Mouse (Mus musculus): Measurements from ENCODE around the gene Pde4d.

The Pde4d gene

DNA sequence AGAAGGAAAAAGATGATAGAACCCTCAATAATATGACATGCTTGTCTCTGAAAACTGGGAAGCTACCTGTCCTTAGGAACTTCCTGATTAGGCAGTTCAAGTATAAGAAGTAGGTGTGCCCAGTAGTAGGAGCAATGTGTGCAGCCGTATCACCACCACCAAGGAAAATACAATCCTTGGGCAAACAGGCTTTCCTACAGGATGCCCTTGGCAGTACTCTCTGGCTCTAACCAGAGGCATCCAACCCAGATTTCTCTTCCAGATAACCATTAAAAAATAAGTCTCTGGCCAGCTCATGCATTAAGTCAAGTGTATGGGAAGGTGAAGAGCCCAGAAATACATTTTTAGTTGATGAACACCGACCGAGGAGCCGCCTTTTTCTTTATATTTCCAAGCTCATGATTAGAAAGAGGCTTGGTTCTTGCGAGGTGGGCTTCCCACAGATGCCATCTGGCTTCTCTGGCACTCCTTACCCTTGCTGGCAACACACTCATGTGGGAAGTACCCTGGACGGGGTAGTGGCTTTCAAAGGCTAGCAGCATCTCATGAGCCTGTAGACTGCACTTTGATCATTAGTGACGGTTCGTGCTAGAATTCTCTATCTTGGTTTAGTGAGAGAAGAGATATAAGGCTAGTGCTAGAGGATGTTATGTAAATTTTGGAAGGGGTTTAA is 375.0 kb downstream of the Pde4d start:
- no peak for DNase-seq (ENCODE audit: low spot score in 2 of 2)

DNA sequence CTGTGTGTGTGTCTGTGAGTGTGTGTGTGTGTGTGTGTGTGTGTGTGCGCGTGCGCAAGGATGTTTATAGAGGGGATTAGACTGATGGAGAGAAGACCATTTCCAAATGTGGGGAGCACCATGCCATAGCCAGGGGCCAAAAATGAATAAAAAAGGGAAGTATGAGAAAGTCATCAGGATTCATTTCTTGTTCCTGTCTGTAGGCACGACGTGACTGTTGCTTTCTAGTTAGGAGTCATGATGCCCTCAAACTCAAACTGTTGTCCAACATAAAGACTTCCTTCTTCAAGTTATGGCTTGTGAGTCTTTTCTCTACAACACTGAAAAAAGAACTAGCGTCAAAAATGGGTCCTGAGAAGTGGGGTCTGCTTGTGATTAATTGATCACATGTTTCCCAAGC is 375.8 kb downstream of the Pde4d start:
- no peak for DNase-seq (ENCODE audit: low spot score in 2 of 2)

DNA sequence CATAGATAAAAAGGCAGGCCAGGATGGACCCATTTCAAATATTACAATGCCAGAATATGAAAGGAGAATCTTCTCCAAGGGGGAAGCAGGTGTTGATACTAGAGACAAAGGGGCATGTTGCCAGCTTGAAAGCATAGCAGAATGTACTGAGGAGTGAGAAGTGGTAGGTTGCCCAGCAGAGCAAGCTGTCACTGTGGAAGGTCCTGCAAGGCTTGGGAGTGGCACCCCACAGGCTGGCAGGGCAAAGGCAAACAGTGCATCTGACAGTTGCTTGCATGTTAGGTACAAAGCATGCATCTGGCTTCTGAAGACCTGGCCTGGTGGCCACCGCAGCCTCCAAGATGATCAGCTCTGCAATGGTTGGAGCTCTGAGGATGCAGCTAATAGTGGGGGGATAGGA is 384.4 kb downstream of the Pde4d start:
- no peak for DNase-seq (ENCODE audit: low spot score in 2 of 2)

DNA sequence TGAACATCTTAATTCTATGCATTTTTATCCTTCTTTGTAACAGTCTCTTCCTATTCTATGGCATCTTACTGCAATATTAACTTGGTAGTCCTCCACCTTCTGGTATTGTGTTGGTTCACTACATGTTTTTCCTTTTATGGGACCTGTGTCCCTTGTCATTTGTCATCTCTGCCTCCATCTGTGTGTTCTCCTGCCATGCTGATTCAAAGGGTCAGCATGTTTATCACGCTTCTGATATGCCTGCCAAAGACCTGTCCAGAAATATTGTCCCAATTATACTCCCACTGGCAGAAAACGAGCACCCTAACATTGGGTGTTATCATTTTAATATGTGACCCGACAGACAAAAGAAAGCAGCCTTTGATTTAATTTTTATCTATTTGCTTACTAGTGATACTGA is 386.6 kb downstream of the Pde4d start:
- no peak for DNase-seq (ENCODE audit: low spot score in 2 of 2)

DNA sequence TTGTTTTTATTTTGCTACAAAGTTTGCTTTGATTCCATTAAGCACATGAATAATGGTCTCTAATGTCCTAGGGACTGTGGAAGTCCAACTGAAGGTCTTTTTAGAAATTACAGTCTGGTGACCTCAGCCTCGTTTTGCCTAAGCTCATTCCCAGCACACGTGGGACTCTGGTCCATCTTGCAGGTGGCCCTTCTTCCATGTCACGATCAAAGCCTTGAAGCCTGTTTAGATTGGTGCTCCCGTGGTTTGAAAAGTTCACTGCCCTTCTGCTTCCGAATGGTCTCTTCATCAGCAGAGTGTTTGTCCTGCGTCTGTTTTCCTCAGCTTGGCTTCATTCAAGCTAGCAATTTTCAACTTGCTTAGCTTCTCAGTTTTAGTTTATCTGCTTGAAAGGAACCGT is 389.4 kb downstream of the Pde4d start:
- DNase-seq (ENCODE audit: low spot score in 2 of 2) = no peak

DNA sequence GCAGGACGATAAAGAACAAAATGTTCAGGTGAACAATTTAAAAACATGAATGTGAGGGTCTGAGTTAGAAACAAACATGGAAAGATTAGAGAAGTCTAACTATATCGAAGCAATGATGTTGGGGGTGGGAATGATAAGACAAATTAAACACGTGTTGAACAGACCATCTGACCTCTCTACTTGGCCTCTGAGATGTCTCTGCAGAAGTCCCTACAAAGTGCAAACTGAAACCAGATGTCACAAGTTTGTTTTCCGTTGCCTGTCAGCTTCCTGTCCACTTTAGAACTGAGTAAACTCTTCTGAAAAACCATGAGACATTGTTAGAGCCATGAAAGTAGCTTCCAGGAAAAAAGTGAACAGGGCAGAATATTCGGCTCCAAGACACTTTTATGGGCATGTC is 404.3 kb downstream of the Pde4d start:
- no peak for DNase-seq (ENCODE audit: low spot score in 2 of 2)

DNA sequence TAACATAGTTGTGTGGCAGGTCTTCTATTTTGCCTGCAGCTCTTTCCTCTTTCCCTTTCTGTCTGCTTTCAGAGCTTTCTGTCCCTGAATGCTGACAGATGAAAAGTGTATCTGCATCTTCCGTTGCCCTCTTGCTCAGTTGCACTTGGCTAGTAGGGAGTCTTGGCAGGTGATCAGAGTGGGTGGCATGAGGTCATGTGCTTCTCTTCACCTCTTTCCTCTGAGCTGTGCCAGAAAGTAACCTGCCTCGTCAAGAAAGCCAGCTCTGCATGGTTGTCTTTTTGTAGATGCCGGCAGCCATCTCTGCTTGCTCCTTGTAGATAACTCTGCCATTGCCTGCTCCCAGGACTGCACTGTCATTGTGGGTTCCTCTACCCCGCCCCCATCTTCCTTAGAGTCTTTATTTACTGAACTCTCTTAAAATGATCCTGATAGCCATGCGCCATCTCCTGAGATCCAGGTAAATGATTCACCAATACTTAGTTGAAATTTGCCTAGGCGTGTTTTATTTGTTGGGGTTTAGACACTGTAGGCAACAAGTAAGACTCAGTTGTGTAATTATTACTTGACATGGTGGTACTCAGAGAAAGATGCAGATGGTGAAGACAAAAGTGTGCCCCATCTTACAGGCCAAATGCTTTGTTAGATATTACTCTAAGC is 407.2 kb downstream of the Pde4d start:
- no peak for DNase-seq (ENCODE audit: low spot score in 2 of 2)

DNA sequence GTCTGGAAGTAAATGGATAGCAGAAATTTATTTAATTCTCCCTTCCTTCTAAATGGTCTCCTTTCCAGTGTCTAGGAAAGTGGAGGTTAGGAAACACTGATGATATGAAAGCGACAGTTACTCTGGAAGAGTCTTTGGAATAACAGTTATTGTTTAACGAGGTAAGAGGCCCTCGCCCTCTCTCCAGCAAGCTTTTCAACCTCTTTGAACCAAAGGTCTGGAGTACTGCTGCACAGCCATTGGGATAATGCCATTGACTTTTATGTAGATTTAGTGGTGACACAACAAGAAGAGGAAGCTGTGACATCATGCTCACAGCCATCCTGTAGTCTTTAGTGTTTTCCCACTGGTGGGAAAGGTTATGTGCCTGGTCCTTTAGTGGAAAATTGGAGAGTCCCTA is 409.6 kb downstream of the Pde4d start:
- no peak for DNase-seq (ENCODE audit: low spot score in 2 of 2)

DNA sequence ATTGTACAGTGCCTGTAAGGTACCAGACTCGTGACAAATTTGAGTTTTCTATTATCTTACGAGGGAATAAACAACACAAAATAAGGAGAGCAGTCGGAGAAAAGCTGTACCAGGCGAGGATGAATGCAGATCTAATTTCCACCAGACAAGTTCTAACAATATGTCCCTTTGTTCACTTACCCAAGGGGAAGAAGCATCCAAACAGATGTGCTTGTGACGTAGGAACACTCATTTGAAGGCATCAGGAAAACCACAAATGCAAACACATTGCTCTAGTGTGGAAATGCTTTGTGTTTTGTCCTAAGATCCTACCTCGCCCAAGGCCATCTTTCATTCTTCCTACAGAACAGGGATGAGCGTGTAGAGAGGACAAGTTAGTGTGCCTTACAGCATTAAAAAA is 411.0 kb downstream of the Pde4d start:
- DNase-seq (ENCODE audit: low spot score in 2 of 2) = no peak

DNA sequence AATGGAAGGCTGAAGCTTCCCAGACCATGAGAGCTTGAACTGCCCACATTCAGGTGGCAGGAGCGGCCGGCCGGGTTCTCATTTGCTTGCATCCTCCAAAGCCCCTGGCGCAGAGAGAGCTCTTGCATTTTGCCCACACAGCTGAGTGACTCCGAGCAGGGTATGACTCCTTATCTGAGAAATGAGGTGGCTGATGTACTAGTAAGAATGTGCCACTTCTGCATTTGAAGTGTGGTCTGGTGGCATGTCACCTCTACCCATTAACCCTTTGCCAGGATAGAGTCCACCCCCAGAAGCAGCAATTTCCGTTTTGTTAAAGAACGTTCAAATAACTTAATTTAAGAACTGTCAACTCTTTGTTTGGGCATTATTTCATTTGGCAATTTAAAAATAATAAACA is 412.0 kb downstream of the Pde4d start:
- no peak for DNase-seq (ENCODE audit: low spot score in 2 of 2)

DNA sequence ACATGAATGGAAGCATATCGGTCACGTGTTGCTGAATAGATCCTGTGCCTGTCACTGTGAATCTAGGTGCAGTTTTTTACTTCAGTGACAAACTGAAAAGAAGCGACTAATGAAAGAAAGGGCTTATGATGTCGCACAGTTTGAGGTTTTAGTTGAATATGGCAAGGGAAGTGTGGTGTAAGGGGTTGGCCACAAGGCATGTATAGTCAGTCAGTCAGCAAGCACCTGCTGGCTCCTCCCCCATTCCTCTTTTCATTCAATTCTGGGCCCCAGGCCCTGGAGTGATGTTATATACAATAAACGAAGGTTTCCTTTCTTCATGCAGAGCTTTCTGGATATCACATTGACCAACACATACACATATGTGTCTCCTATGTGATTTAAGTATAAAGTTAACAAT is 412.4 kb downstream of the Pde4d start:
- no peak for DNase-seq (ENCODE audit: low spot score in 2 of 2)

DNA sequence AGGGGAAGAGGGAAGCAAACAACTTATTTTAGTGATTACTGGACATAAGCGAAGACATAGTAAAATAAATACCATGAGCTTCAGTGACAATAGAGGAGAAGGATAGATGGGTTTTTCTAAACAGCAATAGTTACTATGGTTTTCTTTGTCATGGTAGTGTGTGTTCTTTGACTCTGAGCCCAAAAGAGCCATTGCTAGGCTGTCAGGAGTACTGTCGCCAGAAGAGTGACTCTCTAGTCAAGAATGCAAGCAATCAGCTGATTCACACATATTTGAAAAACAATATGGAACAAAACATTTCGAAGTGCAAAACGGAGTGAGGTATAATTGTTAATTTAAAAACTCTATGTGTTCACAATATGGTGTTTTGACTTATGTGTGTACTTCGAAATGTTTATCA is 450.4 kb downstream of the Pde4d start:
- DNase-seq (ENCODE audit: low spot score in 2 of 2) = no peak

DNA sequence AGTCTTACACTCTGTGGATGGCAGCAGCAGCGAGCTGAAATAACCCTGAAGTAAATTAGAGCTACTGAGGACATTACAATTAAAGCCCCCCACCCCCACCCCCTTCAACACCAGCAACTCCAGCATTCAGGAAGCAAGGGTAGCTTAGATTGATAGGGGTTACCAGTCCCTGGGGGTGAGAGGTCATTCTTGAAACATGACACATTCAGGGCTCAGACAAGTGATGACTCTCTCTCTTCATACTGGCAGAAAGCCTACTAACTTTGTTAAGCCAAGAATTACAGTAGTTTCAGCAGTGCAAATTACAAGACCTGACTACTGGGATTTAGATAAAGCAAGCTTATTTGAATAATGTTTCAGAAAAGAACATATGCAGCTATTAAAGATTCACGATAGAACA is 455.4 kb downstream of the Pde4d start:
- no peak for DNase-seq (ENCODE audit: low spot score in 2 of 2)

DNA sequence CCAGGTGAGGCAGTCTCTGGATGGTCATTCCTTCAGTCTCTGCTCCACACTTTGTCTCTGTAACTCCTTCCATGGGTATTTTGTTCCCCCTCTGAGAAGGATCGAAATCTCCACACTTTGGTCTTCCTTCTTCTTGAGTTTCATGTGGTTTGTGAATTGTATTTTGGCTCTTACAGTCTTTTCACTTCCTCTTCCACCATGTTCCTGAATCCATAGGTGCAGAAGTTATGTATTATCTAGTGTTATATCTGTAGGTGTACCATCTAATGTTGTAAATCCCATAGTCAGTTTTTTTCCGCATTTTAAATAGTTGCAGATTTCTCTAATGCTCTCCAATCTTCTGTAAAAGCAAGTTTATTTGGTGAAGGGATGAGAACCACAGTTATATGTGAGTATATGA is 459.4 kb downstream of the Pde4d start:
- DNase-seq (ENCODE audit: low spot score in 2 of 2) = no peak

DNA sequence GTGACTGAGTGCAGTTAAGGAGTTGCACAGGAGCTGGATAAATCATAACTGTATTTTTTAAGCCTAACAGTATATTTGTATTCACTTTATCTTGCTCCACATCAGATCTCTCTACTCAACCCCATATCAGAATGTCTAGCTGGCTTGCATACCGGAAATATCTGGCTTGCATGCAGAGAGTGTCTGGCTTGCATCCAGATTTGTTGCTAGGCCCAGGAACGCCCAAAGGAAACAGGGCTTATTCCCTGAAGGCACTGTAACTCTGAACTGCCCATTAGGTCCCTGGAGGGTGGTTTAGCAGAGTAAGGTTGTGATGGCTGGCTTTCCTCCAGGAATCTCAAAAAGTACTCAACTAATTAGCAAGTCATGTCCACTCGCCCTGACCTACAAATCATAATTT is 464.9 kb downstream of the Pde4d start:
- no peak for DNase-seq (ENCODE audit: low spot score in 2 of 2)

DNA sequence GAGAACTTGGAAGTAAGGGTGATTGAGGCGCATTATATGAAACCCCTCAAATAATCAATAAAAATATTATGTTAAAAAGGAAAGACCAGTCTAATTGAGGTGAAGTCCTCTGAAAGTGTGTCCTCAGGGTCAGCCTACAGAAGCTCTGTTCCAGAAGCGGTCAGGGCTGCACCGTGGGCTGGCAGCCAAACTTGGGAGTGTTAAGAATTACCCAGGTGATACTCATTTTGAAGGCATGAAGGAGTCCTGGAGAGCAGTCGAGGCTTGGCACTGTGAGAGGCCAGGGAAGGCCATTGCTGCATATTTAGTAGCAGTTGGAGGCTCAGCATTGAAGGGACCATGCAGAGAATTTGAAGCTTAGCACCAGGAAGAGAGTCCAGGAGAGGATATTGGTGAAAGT is 471.4 kb downstream of the Pde4d start:
- no peak for DNase-seq (ENCODE audit: low spot score in 2 of 2)

DNA sequence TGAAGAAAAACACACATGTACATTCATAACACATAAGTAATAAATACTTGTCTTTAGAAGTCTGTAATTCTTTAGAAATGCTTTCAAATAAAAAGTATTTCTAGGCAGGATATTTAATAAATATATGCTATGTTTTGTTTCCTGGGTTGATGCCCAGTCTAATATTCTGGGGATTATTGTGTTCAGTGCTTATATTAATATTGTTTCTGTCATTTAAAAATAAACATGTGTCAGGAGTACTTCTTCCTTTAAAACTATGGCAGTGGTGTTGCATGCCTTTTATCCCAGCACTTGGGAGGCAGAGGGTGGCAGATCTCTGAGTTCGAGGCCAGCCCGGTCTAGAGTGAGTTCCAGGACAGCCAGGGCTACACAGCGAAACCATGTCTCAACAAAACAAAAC is 485.1 kb downstream of the Pde4d start:
- DNase-seq (ENCODE audit: low spot score in 2 of 2) = no peak

DNA sequence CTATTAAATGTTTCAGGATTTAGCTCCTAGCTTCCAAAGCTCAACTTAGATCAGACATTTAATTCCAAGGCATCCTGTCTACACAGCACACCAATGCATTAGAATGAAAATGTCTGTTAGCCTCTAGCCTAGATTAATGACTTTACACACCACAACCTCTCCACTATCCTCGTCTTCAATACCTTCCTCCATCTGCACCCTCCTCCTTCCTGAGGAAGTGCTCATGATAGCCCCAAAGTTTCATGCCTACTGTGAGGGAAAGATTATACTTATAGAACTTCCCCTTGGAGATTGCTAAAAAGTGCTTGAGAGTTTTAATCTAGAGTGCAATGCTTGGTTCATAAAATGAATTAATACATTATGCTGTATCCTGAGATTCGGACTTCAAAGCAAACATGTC is 487.5 kb downstream of the Pde4d start:
- no peak for DNase-seq (ENCODE audit: low spot score in 2 of 2)

DNA sequence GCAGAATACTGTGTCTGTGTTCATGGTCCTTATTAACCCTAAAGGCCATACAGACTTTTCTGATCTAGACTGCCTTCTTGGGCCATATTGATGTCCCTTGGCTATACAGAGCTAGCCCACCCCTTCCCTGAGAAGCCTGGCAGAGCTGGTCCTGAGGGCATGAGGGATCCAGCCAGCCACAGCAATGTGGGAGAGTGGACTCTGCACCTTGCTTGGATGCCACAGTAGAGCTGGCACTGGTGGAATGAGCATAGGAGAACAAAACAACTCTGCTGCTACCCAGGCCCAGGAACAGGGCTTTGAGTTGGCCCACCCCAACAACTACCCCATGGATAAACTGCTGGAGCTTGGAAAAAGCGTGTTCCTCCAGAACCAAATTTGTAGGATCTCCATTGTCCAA is 503.2 kb downstream of the Pde4d start:
- DNase-seq (ENCODE audit: low spot score in 2 of 2) = no peak

DNA sequence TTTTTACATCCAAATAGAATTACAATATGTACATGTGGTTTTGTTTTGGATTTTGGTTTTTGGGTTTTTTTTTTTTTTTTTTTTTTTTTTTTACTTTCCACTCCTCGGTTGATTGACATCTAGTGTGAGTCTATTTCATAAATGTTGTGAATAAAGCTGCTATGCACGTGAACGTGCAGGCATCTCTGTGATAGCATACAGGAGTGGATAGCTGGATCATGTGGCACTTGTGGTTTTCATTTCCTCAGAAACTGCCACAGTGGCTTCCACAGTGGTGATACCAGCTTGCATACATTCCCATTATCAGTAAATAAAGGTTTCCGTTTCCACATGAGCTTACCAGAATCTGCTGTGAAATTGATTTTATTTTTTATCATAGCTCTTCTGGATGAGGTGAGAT is 506.3 kb downstream of the Pde4d start:
- DNase-seq (ENCODE audit: low spot score in 2 of 2) = no peak

DNA sequence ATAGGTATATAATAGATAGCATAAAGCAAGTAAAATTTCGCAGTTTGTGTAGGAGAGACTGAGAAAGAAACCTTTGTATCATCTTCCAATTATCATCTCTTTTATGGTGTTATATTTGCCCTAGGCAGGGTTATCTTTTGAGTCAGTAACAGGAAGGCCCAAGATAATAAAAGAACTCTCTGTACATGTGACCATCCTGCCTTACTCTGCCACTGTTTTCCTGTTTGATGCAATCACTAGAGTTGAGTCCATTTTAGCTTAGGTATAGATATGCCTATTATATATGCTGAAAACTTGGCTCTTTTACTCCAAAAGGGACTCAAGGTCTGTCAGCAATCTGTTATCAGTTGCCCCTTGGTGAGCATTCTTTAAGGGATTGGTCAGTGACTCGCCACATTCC is 514.3 kb downstream of the Pde4d start:
- DNase-seq (ENCODE audit: low spot score in 2 of 2) = no peak

DNA sequence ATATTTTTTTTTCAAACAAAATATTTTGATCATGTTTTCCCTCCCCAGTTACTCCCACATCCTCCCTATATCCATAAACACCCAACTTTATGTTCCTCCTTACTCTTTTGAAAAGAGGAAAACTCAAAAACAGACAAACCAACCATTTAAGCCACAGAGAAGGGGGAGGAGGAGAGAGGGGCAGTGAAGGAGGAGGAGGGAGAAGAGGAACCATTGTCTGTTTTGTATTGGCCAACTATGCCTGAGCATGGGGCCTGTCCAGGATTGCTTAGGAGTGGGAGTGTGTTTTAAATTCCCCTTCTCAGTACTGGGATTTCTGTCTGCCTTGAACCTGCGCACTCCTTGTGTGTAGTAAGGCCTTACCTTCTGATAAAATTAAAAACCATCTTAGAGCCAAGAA is 531.4 kb downstream of the Pde4d start:
- no peak for DNase-seq (ENCODE audit: low spot score in 2 of 2)

DNA sequence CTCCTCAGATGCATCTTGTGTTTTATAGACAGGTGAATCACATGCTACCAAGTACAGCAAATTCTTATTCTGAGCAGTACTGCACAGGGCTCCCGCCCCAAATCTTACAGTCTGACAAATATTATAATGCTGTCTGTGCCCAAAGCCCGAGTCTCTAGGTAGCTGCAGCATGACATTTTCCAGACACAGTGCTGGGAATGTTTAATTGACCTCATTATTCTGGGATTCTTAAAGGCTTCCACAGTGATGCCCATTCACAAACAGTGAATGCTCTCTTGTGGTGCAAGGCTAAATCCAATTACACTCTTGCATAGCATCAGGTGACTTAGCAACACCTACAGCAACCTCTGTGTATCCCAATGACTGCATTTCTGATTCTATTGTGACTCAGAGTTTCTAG is 549.0 kb downstream of the Pde4d start:
- DNase-seq (ENCODE audit: low spot score in 2 of 2) = no peak

DNA sequence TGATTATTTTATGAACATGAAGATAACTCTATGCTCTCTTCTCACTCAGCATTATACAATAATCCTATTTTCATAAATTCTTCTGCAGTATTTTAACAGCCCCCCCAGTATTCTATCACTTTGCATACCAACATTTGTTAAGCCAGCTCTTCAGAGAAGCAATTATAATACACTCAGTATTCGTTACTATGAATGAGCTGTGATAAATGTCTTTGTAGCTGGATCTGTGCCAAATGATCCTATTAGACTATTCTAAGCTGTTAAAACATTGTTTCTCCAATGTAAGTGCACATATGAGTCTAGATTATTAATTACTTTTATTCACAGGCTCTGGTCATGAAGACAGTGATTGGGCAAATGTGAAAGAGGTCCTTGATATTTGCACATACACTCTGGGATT is 575.0 kb downstream of the Pde4d start:
- no peak for DNase-seq (ENCODE audit: low spot score in 2 of 2)

All from urinary bladder, postnatal 4 days (tissue).